Mouse (Mus musculus): ENCODE results near the gene Snrpg. TPM values are rescaled to one million over a fixed set of nuclear protein-coding genes. Genes with fewer than 3 reads are reported as not detected.
"Not testable (repeated sequence)": the region's sequence is repeated elsewhere in the genome, so short reads cannot be mapped to it uniquely, and the experiment has no call there.

Gene Snrpg
- 782 and 875 TPM in 2 replicates for polyA plus RNA-seq (2016; fragmentation: Nextera tagmentation; extraction: Ambion mirVana)

DNA sequence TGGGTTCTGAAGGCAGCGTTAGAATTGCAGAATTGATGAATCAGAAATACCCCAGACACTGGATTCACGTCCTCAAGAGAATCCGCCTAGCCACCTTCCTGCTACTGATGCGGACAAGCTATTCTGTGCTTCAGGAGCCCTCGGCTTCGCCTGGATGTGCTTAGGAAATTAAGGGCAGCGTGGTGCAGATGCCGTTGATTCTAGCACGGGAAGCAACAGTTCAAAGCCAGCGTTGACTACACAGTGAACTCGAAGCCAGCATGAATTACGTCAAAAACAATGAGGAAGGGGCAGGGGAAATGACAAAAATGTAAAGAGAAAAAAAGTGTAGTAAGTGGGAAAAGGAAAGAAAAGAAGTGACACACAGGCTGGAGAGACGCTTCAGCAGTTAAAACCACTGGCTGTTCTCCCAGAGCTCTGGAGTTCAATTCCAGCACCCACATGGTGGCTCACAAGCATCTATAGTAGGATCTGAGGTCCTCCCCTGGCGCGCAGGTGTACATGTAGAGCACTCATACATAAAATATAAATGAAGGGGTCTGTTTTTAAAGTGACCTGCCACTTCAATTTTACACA, at the start of gene Snrpg:
Snrpg (plus strand) TSS at position 541 of the 576 bp plus-strand sequence.
- 24% methylated on average over 15 of the region's 15 CpGs for WGBS
- Histone ChIP-seq H3K27ac (peak within 1 kb of the TSS; percentile 94), H3K4me1 (replicated peaks) (peaks cover 38% of the 10 kb centered on the region), H3K4me3 (peak within 1 kb of the TSS; percentile 73), H3K36me3 (peaks cover 52% of the 10 kb centered on the region), H3K27me3 (ENCODE audit: insufficient read depth, poor library complexity, severe bottlenecking) (no peaks in the 10 kb centered on the region), H3K9me3 (no peaks in the 10 kb centered on the region)
- peak; percentile 23 for DNase-seq (ENCODE audit: low spot score)

DNA sequence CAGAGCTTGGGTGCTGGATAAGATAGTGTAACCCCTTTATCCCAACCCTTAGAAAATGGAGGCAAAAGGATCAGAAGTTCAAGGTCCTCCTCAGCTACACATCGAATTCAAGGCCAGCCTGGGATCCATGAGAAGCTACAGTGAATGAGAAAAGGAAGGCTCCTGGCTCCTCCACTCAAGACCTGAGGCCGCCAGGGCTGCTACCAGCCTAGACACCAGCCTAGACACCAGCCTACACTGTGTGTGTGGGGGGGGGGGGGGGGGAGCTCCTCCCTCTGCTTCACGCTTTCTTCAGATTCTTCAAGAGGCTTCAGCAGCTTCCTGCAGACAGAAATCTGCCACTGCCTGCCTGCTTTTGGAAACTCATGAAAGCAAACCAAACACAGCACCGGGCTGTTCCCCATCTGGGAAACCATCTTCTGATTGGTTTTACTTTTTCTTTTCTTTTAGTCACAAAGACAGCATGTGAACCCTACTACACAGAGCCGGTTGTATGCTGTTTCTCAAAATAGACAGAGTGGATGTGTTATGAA, 49.0 kb upstream of the Snrpg start:
- Histone ChIP-seq H3K27ac (no peak overlapping the region), H3K27me3 (ENCODE audit: insufficient read depth, poor library complexity, severe bottlenecking) (no peaks in the 10 kb centered on the region), H3K4me3 (no peak overlapping the region), H3K4me1 (replicated peaks) (no peaks in the 10 kb centered on the region), H3K9me3 (no peaks in the 10 kb centered on the region), H3K36me3 (no peaks in the 10 kb centered on the region)
- DNase-seq (ENCODE audit: low spot score) = no peak
- 86% methylated on average over 5 of the region's 5 CpGs for WGBS

DNA sequence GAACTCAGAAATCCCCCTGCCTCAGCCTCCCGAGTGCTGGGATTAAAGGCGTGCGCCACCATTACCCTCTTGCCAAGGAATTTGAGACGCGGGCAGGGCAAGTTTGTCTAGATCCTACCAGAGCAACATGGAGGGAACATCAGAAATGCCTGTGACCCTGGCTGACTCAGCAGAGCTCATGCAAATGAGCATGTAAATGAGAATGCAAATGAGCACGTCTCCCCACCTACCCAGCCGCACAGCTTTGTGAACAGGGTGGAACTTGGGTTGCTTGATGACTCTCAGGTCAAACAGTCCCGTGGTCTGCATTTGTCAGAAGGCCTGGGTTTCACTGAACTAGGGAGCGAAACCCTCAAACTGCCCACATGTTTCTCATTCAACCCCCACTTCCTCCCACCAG, 48.1 kb upstream of the Snrpg start:
- DNase-seq (ENCODE audit: low spot score) = no peak
- Histone ChIP-seq H3K9me3 (no peaks in the 10 kb centered on the region), H3K27ac (no peak overlapping the region), H3K4me1 (replicated peaks) (no peaks in the 10 kb centered on the region), H3K4me3 (no peak overlapping the region), H3K27me3 (ENCODE audit: insufficient read depth, poor library complexity, severe bottlenecking) (no peaks in the 10 kb centered on the region), H3K36me3 (no peaks in the 10 kb centered on the region)
- WGBS = 92% methylated on average over 9 of the region's 9 CpGs

DNA sequence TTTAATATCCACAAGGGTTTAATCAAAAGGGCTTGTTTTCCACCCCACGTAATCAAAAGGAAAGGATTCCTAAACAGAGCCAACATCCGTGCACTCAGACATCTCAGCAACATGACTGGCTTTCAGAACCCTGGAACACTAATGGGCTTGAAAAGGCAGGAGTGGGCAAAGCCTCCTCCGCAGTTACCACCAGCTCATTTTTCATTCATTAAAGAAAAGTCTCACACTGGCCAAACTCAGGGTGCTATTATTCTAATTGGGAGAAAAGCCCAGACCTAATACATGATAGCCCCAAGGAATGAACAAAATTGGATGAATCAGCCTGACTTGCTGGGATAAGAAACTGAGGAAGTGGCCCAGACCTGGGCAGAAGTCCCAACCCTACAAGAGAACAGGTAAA, 46.7 kb upstream of the Snrpg start:
- 87% methylated on average over 3 of the region's 3 CpGs for WGBS
- no peaks in the 10 kb centered on the region for H3K9me3 ChIP-seq
- H3K27ac ChIP-seq = no peak overlapping the region
- H3K4me3 ChIP-seq = no peak overlapping the region
- no peak for DNase-seq (ENCODE audit: low spot score)
- no peaks in the 10 kb centered on the region for H3K4me1 ChIP-seq (replicated peaks)
- no peaks in the 10 kb centered on the region for H3K27me3 ChIP-seq (ENCODE audit: insufficient read depth, poor library complexity, severe bottlenecking)
- no peaks in the 10 kb centered on the region for H3K36me3 ChIP-seq

DNA sequence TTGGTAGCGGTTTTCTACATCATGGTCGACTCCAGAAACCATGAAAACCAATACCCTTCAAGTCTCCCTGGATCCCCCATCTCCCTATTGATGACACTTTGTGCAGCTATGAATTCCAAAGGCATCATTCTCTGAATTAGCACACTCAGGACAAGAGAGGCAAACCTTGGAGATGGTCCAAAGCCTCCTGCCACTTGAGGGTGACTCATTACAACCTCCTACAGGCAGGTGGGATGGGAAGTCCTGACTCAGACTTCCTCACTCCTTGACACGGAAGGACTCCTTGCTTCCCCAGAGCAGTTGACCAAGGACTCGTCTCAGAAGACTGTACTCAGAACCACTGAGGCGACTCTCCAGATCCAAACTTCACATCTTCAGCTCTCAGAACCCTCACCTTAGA, 45.5 kb upstream of the Snrpg start:
- Histone ChIP-seq H3K36me3 (no peaks in the 10 kb centered on the region), H3K27me3 (ENCODE audit: insufficient read depth, poor library complexity, severe bottlenecking) (no peaks in the 10 kb centered on the region), H3K4me1 (replicated peaks) (no peaks in the 10 kb centered on the region), H3K27ac (no peak overlapping the region), H3K4me3 (no peak overlapping the region), H3K9me3 (peaks cover 3% of the 10 kb centered on the region; the same call in 1 of the 2 replicates)
- DNase-seq (ENCODE audit: low spot score) = no peak
- 90% methylated on average over 5 of the region's 5 CpGs for WGBS

DNA sequence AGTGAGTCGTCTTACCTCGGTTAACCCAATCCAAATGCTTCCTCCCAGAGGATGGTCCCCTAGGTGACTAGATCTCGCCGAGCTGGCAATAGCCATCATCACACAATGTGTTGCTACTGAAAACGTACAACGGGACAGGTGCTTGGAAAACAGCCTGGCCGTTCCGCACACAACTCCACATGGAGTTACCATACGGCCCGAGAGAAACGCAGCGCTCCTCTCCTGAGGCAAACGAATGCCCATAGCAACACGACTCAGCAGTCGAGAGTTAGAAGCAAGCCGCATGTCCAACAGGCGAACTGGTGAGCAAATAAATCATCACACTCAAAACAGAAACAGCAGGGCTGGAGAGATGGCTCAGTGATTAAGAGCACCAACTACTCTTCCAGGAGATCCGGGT, 44.2 kb upstream of the Snrpg start:
- H3K27me3 ChIP-seq (ENCODE audit: insufficient read depth, poor library complexity, severe bottlenecking) = no peaks in the 10 kb centered on the region
- no peak overlapping the region for H3K27ac ChIP-seq
- H3K9me3 ChIP-seq = peaks cover 9% of the 10 kb centered on the region; the same call in 1 of the 2 replicates
- WGBS = 93% methylated on average over 18 of the region's 18 CpGs
- H3K4me3 ChIP-seq = no peak overlapping the region
- DNase-seq (ENCODE audit: low spot score) = no peak
- no peaks in the 10 kb centered on the region for H3K36me3 ChIP-seq
- no peaks in the 10 kb centered on the region for H3K4me1 ChIP-seq (replicated peaks)

DNA sequence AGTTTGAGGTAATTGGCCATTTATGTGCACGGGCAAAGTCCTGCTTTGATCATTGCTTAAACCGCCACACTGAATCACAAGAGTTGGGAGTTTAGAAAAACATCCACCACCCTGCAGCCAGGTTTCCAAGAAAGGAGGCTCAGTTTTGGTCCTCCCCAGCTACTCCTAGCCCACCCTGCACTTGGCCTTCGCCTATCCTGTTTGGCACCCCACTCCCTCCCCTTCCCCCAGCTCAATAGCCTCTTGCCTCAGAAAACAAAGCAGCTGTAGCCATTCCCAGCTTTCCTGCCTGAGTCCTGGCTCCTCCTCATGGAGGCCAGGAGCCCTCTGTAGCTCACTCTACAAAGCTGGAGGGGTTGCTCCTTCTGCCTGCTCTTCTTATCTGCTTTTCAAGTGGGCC, 42.7 kb upstream of the Snrpg start:
- H3K27ac ChIP-seq = no peak overlapping the region
- no peak overlapping the region for H3K4me3 ChIP-seq
- no peaks in the 10 kb centered on the region for H3K4me1 ChIP-seq (replicated peaks)
- 78% methylated on average over 3 of the region's 3 CpGs for WGBS
- no peaks in the 10 kb centered on the region for H3K36me3 ChIP-seq
- DNase-seq (ENCODE audit: low spot score) = no peak
- peaks cover 12% of the 10 kb centered on the region; the same call in 1 of the 2 replicates for H3K9me3 ChIP-seq
- no peaks in the 10 kb centered on the region for H3K27me3 ChIP-seq (ENCODE audit: insufficient read depth, poor library complexity, severe bottlenecking)

DNA sequence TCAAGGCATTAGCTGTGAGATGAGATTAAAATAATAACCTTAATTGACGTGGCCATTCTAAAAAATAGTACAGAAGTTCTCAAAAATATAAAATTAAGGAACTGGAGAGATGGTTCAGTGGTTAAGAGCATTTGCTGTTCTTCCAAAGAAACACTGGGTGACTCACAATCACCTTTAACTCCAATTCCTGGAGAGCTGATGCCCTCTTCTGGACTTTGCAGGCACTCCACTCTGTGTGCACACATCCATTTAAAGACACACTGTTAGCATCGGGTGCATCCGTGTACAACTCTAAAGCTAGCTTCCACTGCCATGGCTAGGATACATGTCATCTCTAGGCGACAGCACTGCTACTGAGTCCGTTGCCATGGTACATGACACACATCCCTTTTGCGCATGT, 41.2 kb upstream of the Snrpg start:
- H3K9me3 ChIP-seq = peaks cover 15% of the 10 kb centered on the region; the same call in 1 of the 2 replicates
- H3K4me3 ChIP-seq = no peak overlapping the region
- H3K4me1 ChIP-seq (replicated peaks) = no peaks in the 10 kb centered on the region
- no peaks in the 10 kb centered on the region for H3K27me3 ChIP-seq (ENCODE audit: insufficient read depth, poor library complexity, severe bottlenecking)
- H3K27ac ChIP-seq = no peak overlapping the region
- H3K36me3 ChIP-seq = no peaks in the 10 kb centered on the region
- DNase-seq (ENCODE audit: low spot score) = no peak
- WGBS = 92% methylated on average over 6 of the region's 6 CpGs

DNA sequence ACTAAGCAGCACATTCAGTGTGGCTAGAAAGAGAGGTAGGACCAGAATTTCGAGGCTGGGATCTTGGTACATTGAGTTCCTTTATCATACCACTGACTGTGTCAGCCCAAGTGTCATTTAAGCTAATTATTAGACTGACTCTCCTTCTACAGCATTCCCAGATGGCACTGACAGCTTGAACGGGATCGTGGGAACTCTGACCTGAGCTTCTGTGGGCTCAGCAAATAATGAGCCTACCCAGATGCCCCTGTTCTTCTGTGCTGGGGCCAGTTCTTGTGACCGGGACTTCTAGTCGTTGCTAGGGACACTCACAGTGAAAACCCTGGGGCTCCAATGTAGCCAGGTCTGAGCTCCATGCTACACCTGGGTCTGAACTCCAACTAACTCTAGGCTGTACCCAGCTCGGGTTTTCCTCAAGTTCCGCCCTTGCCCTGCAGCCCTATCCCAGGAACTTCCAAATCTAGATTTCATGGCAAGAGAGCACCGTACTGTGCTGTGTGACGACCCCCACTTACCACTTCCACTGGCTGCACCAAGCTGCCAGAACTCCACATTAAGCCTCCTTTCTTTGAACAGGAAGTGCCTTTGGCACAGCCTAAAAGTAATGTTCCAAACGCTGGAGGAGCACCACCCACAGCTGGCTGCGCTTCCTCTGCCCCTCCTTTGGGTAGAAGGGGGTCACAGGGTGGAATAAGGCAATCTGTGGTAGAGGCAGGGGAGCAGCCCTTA, 35.8 kb upstream of the Snrpg start:
- WGBS = 77% methylated on average over 11 of the region's 11 CpGs
- Histone ChIP-seq H3K4me3 (no peak overlapping the region), H3K36me3 (no peaks in the 10 kb centered on the region), H3K27ac (no peak overlapping the region), H3K27me3 (ENCODE audit: insufficient read depth, poor library complexity, severe bottlenecking) (no peaks in the 10 kb centered on the region), H3K4me1 (replicated peaks) (no peaks in the 10 kb centered on the region), H3K9me3 (0 out of 2 replicates have a peak, but pooled peaks cover 11% of the 10 kb centered on the region)
- no peak for DNase-seq (ENCODE audit: low spot score)

DNA sequence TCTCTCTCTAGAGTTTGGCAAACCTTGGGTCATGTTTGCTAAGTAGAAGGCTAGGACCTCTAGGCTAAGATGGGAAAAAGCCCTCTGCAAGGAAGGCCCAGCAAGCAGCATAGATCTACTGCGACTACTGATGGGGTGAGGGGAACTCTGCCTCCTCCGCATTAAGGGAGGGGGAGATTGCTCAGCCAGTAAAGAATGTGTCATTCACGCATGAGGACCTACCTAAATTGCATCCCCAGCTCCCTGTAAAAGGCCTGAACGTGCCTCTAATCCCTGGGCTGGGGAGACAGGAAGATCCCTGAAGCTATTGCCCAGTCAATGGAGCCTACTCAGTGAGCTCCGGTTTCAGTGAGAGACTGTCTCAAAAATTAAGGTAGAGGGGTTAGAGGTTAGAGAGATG, 35.2 kb upstream of the Snrpg start:
- Histone ChIP-seq H3K36me3 (no peaks in the 10 kb centered on the region), H3K4me1 (replicated peaks) (no peaks in the 10 kb centered on the region), H3K27me3 (ENCODE audit: insufficient read depth, poor library complexity, severe bottlenecking) (no peaks in the 10 kb centered on the region), H3K4me3 (no peak overlapping the region), H3K27ac (no peak overlapping the region), H3K9me3 (0 out of 2 replicates have a peak, but pooled peaks cover 11% of the 10 kb centered on the region)
- no peak for DNase-seq (ENCODE audit: low spot score)
- 76% methylated on average over 5 of the region's 5 CpGs for WGBS

DNA sequence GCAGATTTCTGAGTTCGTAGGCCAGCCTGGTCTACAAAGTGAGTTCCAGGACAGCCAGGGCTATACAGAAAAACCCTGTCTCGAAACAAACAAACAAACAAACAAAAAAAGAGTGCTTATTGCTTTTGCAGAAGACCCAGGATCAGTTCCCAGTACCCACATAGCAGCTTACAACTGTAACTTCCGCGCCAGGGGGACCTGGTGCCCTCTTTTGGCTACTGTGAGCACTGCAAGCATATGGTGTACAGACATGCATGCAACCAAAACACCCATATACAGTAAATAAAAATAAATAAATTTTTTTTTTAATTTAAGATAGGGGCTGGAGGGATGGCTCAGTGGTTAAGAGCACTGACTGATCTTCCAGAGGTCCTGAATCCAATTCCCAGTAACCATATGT, 34.8 kb upstream of the Snrpg start:
- not testable (repeated sequence) for H3K4me1 ChIP-seq (replicated peaks); H3K27me3 ChIP-seq (ENCODE audit: insufficient read depth, poor library complexity, severe bottlenecking); H3K27ac ChIP-seq; DNase-seq (ENCODE audit: low spot score); H3K9me3 ChIP-seq; H3K36me3 ChIP-seq; H3K4me3 ChIP-seq
- WGBS = 88% methylated on average over 4 of the region's 4 CpGs

DNA sequence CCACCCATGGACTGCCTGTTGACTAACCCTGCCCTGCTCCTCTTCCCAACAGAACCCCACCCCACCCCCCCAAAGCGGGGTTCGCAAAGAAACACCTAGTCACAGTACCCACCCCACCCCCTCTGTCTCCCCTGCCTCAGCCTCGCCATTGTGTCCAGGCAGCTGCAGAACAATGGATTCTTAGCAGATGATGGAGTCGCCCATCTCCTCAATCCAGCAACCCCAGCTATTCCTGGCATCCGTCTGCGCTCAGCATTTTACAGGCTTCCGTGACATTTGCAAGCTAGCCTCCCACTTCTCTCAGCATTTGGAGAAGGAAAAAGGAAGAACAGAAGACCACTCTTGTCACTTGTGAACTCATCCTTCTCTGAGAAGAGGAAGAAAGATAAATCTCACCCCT, 27.4 kb upstream of the Snrpg start:
- Histone ChIP-seq H3K27ac (peak overlapping the region; percentile 82), H3K27me3 (ENCODE audit: insufficient read depth, poor library complexity, severe bottlenecking) (no peaks in the 10 kb centered on the region), H3K9me3 (no peaks in the 10 kb centered on the region), H3K4me1 (replicated peaks) (peaks cover 20% of the 10 kb centered on the region), H3K4me3 (peak overlapping the region; percentile 38), H3K36me3 (no peaks in the 10 kb centered on the region)
- WGBS = 11% methylated on average over 7 of the region's 7 CpGs
- peak; percentile 46 for DNase-seq (ENCODE audit: low spot score)

DNA sequence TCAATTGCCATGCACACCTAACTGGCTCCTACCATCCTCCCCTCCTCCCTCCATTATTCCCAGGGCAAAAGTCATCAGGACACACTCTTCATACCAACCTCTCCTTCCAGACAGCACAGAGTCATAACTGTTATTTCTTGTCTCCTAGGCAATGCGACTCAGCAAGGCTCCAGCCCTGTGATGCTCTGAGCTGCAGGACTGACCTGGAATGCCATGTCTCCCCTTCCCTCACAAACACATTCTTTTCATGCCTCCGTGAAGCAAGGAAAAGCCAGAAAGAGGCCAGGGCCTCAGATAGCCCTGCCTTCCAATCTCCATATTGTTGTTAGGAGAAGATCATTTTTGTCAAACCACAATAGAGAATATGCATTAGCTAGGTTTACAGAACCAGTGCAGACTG, 25.0 kb upstream of the Snrpg start:
- 59% methylated on average over 2 of the region's 2 CpGs for WGBS
- H3K36me3 ChIP-seq = no peaks in the 10 kb centered on the region
- H3K27ac ChIP-seq = no peak overlapping the region
- DNase-seq (ENCODE audit: low spot score) = no peak
- H3K9me3 ChIP-seq = no peaks in the 10 kb centered on the region
- no peaks in the 10 kb centered on the region for H3K27me3 ChIP-seq (ENCODE audit: insufficient read depth, poor library complexity, severe bottlenecking)
- no peak overlapping the region for H3K4me3 ChIP-seq
- peaks cover 20% of the 10 kb centered on the region for H3K4me1 ChIP-seq (replicated peaks)

Data from hindbrain, embryonic 10.5 days (tissue).